Mouse (Mus musculus) myocyte (in vitro differentiated cells): ENCODE results near the gene Dppa5a.

Source experiments
- CEBPB ChIP-seq: IDR thresholded peaks from 2 replicates; pipeline ENCODE4 v1.6.1; 2011; ENCODE audit warnings: mild to moderate bottlenecking, moderate library complexity; ENCODE audit not compliant: poor library complexity, insufficient read depth, severe bottlenecking
- MYOD1 ChIP-seq, 3 experiments: IDR thresholded peaks; one replicate each; pipeline ENCODE4 v1.6.1; 2011; ENCODE audit warnings: control low read depth in 2 of 3, low read depth in 2 of 3, mild to moderate bottlenecking in 2 of 3, moderate library complexity in 1 of 3; ENCODE audit not compliant: insufficient read length in 2 of 3, control insufficient read depth in 1 of 3
- POLR2A ChIP-seq: IDR thresholded peaks from one replicate; pipeline ENCODE4 v1.6.1; 2011; ENCODE audit warnings: low read depth, mild to moderate bottlenecking, control low read depth, moderate library complexity; ENCODE audit not compliant: insufficient read length
- POLR2AphosphoS2 ChIP-seq: IDR thresholded peaks from one replicate; pipeline ENCODE4 v1.6.1; 2011; ENCODE audit warnings: low read depth, control low read depth; ENCODE audit not compliant: insufficient read length
- USF1 ChIP-seq: IDR thresholded peaks from one replicate; pipeline ENCODE4 v1.6.1; 2011; ENCODE audit warnings: low read depth, mild to moderate bottlenecking, control low read depth, moderate library complexity

GRCm38 (mm10) chr9:78364701-78365100, 3.3 kb downstream of the Dppa5a start:
- TF ChIP-seq MYOD1 (IDR thresholded peaks at IDR 0.05; ENCODE audit: control insufficient read depth in 1 of 3, insufficient read length in 2 of 3, low read depth in 2 of 3): no peak
- no peak for TF ChIP-seq POLR2A
- no peak for TF ChIP-seq USF1
- no peak for TF ChIP-seq POLR2AphosphoS2
- TF ChIP-seq CEBPB: no peak
